Mouse (Mus musculus): ENCODE data around the gene Fyttd1.
A peak's percentile ranks its signal among the peaks of the same experiment; 100 is the strongest.
"Not testable (repeated sequence)": the region's sequence is repeated elsewhere in the genome, so short reads cannot be mapped to it uniquely, and the experiment has no call there.

Fyttd1 gene

GRCm38 (mm10) chr16:32878972-32879926, 1.9 kb downstream of the Fyttd1 start:
- no peak for DNase-seq (ENCODE audit: low spot score in 2 of 2)

- no peak for DNase-seq (ENCODE audit: low spot score in 2 of 2)
Observed at GRCm38 (mm10) chr16:32881538-32881937, 4.2 kb downstream of the Fyttd1 start.

GRCm38 (mm10) chr16:32887996-32888395, 10.7 kb downstream of the Fyttd1 start:
- DNase-seq (ENCODE audit: low spot score in 2 of 2), result no peak

- no peak for DNase-seq (ENCODE audit: low spot score in 2 of 2)
Observed at GRCm38 (mm10) chr16:32889881-32890280, 12.6 kb downstream of the Fyttd1 start.

- no peak for DNase-seq (ENCODE audit: low spot score in 2 of 2)
Observed at GRCm38 (mm10) chr16:32896126-32896525, 18.8 kb downstream of the Fyttd1 start.

GRCm38 (mm10) chr16:32901360-32902050, 24.2 kb downstream of the Fyttd1 start:
- no peak for DNase-seq (ENCODE audit: low spot score in 2 of 2)

GRCm38 (mm10) chr16:32902051-32902428, 24.7 kb downstream of the Fyttd1 start:
- no peak for DNase-seq (ENCODE audit: low spot score in 2 of 2)

- no peak for DNase-seq (ENCODE audit: low spot score in 2 of 2)
Observed at GRCm38 (mm10) chr16:32906186-32906585, 28.9 kb downstream of the Fyttd1 start.

GRCm38 (mm10) chr16:32906727-32907126, 29.4 kb downstream of the Fyttd1 start:
- DNase-seq (ENCODE audit: low spot score in 2 of 2), result no peak

GRCm38 (mm10) chr16:32913212-32913611, 35.9 kb downstream of the Fyttd1 start:
- no peak for DNase-seq (ENCODE audit: low spot score in 2 of 2)

- DNase-seq (ENCODE audit: low spot score in 2 of 2), result peak; percentile 88 to 90
Observed at GRCm38 (mm10) chr16:32913937-32914881, 36.9 kb downstream of the Fyttd1 start, which contains the start of gene Lrch3. TSS of gene Lrch3 (plus strand) at chr16:32914100.

- DNase-seq (ENCODE audit: low spot score in 2 of 2), result no peak
Observed at GRCm38 (mm10) chr16:32915292-32916068, 38.2 kb downstream of the Fyttd1 start.

- not testable (repeated sequence) for DNase-seq (ENCODE audit: low spot score in 2 of 2)
Observed at GRCm38 (mm10) chr16:32926629-32927028, 49.3 kb downstream of the Fyttd1 start.

GRCm38 (mm10) chr16:32927044-32927443, 49.7 kb downstream of the Fyttd1 start:
- DNase-seq (ENCODE audit: low spot score in 2 of 2), result no peak

GRCm38 (mm10) chr16:32929918-32930317, 52.6 kb downstream of the Fyttd1 start:
- no peak for DNase-seq (ENCODE audit: low spot score in 2 of 2)

GRCm38 (mm10) chr16:32934470-32934869, 57.2 kb downstream of the Fyttd1 start:
- no peak for DNase-seq (ENCODE audit: low spot score in 2 of 2)

- no peak for DNase-seq (ENCODE audit: low spot score in 2 of 2)
Observed at GRCm38 (mm10) chr16:32935088-32935487, 57.8 kb downstream of the Fyttd1 start.

GRCm38 (mm10) chr16:32937358-32937757, 60.1 kb downstream of the Fyttd1 start:
- DNase-seq (ENCODE audit: low spot score in 2 of 2), result no peak

GRCm38 (mm10) chr16:32939301-32939700, 62.0 kb downstream of the Fyttd1 start:
- DNase-seq (ENCODE audit: low spot score in 2 of 2), result not testable (repeated sequence)

GRCm38 (mm10) chr16:32939716-32940115, 62.4 kb downstream of the Fyttd1 start:
- not testable (repeated sequence) for DNase-seq (ENCODE audit: low spot score in 2 of 2)

GRCm38 (mm10) chr16:32941226-32941625, 63.9 kb downstream of the Fyttd1 start:
- not testable (repeated sequence) for DNase-seq (ENCODE audit: low spot score in 2 of 2)
